Mouse (Mus musculus) liver, postnatal 0 days (tissue): ENCODE measurements around the gene Kdm1b. TPM values are rescaled to one million over a fixed set of nuclear protein-coding genes. Genes with fewer than 3 reads are reported as not detected.

Experiments used
- ATAC-seq: fragments of 200-750 bp; cut with Nextera tagmentation; 2 replicates; pipeline ENCODE4 v1.8.0; 2017; ENCODE audit warnings: mild to moderate bottlenecking, moderate library complexity
- DNase-seq: peaks from one replicate; pipeline ENCODE4 v3.0.0-alpha.2; 2016
- H3K27ac ChIP-seq: fragments of 300-500 bp; sonication (generic); 2 replicates; pipeline ENCODE4 v1.5.1; 2014; ENCODE audit warnings: antibody characterized with exemption, moderate library complexity, mild to moderate bottlenecking, low read depth
- H3K27me3 ChIP-seq: fragments of 300-500 bp; sonication (generic); 2 replicates; pipeline ENCODE4 v1.6.1; 2014; ENCODE audit warnings: low read length, control low read depth, mixed read lengths; ENCODE audit not compliant: insufficient read depth
- H3K36me3 ChIP-seq: fragments of 300-500 bp; sonication (generic); replicated peaks from 2 replicates; pipeline ENCODE4 v1.6.1; 2014; ENCODE audit warnings: mild to moderate bottlenecking, control low read depth, low read length, moderate library complexity, mixed read lengths; ENCODE audit not compliant: insufficient read depth
- H3K4me1 ChIP-seq: fragments of 300-500 bp; sonication (generic); 2 replicates; pipeline ENCODE4 v1.6.1; 2014; ENCODE audit warnings: antibody characterized with exemption, mild to moderate bottlenecking, control low read depth; ENCODE audit not compliant: insufficient read depth
- H3K4me2 ChIP-seq: fragments of 300-500 bp; sonication (generic); 2 replicates; pipeline ENCODE4 v1.6.1; 2014; ENCODE audit warnings: low read depth, mild to moderate bottlenecking, low read length, moderate library complexity, mixed read lengths
- H3K4me3 ChIP-seq: fragments of 300-500 bp; sonication (generic); 2 replicates; pipeline ENCODE4 v1.5.1; 2014; ENCODE audit warnings: low read depth, low read length
- H3K9ac ChIP-seq: fragments of 300-500 bp; sonication (generic); replicated peaks from 2 replicates; pipeline ENCODE4 v1.6.1; 2014; ENCODE audit warnings: mild to moderate bottlenecking, moderate library complexity
- H3K9me3 ChIP-seq: fragments of 300-500 bp; sonication (generic); 2 replicates; pipeline ENCODE4 v1.6.1; 2016; ENCODE audit warnings: mild to moderate bottlenecking, control low read depth, low read length, mixed read lengths
- CTCF ChIP-seq: sonication (generic); IDR thresholded peaks from 2 replicates; pipeline ENCODE4 v1.5.1; 2016; ENCODE audit warnings: antibody characterized with exemption, low read depth
- EP300 ChIP-seq: IDR thresholded peaks from 2 replicates; pipeline ENCODE4 v1.6.1; 2016; ENCODE audit warnings: antibody characterized with exemption, low read depth, mild to moderate bottlenecking
- WGBS: fragments of 180-500 bp; shearing (Covaris S2); extraction: QIAGEN DNeasy Blood & Tissue Kit; methylation state at CpG from one replicate; pipeline ENCODE4 v1.1.7; 2014; ENCODE audit not compliant: insufficient replicate concordance; 5-methylcytosine and 5-hydroxymethylcytosine counted together
- polyA plus RNA-seq: library from polyadenylated mRNA; unstranded; fragments of >200 nt; fragmentation: Nextera tagmentation; extraction: Ambion mirVana; gene quantifications from 2 replicates; pipeline ENCODE4 v1.2.1, GENCODE M21; 2015

Kdm1b gene
- polyA plus RNA-seq, 1 experiment from 2014 or later: 4.6 TPM

DNA sequence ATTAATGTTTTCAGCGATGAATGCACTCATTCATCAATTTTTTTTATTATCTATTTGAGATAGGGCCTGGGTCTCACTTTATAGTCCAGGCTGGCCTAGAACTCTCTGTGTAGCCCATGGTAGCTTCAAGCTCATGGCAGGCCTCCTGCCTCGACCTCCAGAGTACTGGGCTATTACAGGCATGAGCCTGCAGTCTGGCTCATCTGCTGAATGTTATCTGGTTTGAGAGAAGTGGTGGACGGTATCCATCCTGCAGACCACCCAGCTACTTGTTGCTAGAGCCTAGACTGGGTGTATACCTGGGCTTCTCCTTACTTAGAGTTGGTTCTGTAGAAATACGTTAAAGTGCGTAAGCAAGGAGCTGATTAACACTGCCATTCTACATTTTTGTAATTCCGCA, 23.7 kb downstream of the Kdm1b start:
- 84% methylated on average over 6 of the region's 6 CpGs for WGBS
- Histone ChIP-seq H3K9me3 (no peaks in the 10 kb centered on the region), H3K27me3 (no peaks in the 10 kb centered on the region), H3K4me2 (no peak overlapping the region), H3K9ac (no peak overlapping the region), H3K36me3 (peaks cover 17% of the 10 kb centered on the region; the same call in 1 of the 2 replicates), H3K4me3 (no peak overlapping the region), H3K27ac (no peak overlapping the region), H3K4me1 (no peaks in the 10 kb centered on the region)
- DNase-seq (peak; percentile 2), ATAC-seq (no peak)
- no peak for TF ChIP-seq EP300
- TF ChIP-seq CTCF: no peak

DNA sequence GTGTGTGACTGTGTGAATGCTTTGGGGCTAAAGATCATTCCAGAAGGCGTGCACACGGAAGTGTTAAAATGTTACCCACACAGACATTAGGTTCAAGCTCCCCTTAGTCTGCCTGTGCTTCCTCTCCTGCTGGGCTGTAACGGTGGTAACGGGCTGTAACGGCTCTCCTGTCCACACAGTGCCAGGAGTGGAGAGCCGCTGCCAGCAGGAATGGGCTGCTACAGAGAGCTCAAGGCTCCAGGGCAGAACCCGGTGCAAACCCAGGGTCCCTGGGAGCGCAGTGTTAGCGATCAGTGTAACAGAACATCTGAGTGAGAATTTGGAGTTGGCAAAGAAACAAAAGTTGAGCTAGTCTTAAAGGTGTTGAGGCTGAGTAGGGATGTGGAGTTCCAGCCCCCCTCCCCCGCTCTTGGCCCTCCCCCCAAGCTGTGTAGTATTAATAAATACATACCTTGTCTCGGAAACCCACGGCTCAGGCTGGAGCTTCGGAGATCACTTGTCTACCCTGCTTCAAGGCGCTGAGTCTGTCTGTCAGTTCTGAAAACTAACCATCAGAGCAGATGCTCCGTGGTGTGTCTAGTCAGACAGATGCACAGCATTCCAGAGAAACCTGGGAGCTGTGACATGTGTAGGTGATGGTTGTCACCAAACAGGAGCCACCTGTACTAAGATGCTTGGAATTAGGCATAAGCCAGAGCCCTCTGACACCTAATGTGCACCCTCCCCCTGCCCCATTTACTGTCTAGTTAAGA, 27.2 kb downstream of the Kdm1b start:
- H3K27me3 ChIP-seq: no peaks in the 10 kb centered on the region
- no peaks in the 10 kb centered on the region for H3K9me3 ChIP-seq
- ATAC-seq: no peak
- DNase-seq: peak; percentile 6
- H3K4me1 ChIP-seq: no peaks in the 10 kb centered on the region
- 90% methylated on average over 15 of the region's 15 CpGs for whole genome bisulfite sequencing
- H3K27ac ChIP-seq: no peak overlapping the region
- no peak for TF ChIP-seq EP300
- TF ChIP-seq CTCF: no peak
- no peak overlapping the region for H3K4me2 ChIP-seq
- H3K4me3 ChIP-seq: no peak overlapping the region
- H3K36me3 ChIP-seq: peaks cover 20% of the 10 kb centered on the region
- H3K9ac ChIP-seq: no peak overlapping the region

DNA sequence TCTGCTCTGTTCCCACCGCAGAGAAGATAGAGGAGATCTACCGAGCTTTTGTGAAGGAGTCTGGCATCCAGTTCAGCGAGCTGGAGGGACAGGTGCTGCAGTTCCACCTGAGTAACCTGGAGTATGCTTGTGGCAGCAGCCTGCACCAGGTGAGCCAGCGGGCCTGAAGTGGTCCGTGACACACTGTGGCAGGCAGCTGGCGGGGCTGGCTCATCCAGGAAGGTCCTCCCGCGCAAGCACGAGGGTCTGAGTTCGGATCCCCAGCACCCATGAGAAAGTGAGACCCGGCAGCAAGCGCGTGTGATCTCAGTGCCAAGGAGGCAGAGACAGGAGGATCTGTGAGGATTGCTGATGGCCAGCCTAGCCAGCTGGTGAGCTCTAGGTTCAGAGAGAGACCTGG, 28.6 kb downstream of the Kdm1b start:
- ATAC-seq (no peak), DNase-seq (peak; percentile 11)
- WGBS: 91% methylated on average over 13 of the region's 13 CpGs
- Histone ChIP-seq H3K9me3 (no peaks in the 10 kb centered on the region), H3K36me3 (peaks cover 16% of the 10 kb centered on the region), H3K9ac (no peak overlapping the region), H3K4me2 (no peak overlapping the region), H3K27me3 (no peaks in the 10 kb centered on the region), H3K27ac (no peak overlapping the region), H3K4me3 (no peak overlapping the region), H3K4me1 (no peaks in the 10 kb centered on the region)
- TF ChIP-seq EP300: no peak
- TF ChIP-seq CTCF: no peak

DNA sequence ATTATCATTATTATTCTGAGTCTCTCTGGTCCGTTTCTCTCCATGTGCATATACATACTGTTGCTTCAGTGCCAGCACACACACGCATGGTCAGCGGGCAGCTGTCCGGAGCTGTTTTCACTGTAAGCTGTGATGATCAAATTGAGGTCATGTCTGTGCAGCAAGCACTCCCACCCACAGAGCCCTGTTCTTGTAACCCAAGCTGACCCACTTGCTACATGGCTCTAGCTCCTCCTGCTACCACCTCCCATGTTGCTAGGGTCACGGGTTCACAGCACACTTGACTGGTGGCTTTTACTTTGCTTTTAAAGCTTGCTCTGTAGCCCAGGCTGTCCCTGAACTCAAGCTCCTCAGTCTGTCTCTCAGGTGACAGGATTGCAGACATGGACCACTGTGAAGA, 29.2 kb downstream of the Kdm1b start:
- H3K9me3 ChIP-seq: no peaks in the 10 kb centered on the region
- no peaks in the 10 kb centered on the region for H3K27me3 ChIP-seq
- H3K27ac ChIP-seq: no peak overlapping the region
- H3K4me2 ChIP-seq: no peak overlapping the region
- H3K4me3 ChIP-seq: no peak overlapping the region
- peaks cover 12% of the 10 kb centered on the region for H3K36me3 ChIP-seq
- no peaks in the 10 kb centered on the region for H3K4me1 ChIP-seq
- 86% methylated on average over 5 of the region's 5 CpGs for WGBS
- ATAC-seq: no peak
- DNase-seq: peak; percentile 8
- no peak overlapping the region for H3K9ac ChIP-seq
- no peak for TF ChIP-seq EP300
- no peak for TF ChIP-seq CTCF

DNA sequence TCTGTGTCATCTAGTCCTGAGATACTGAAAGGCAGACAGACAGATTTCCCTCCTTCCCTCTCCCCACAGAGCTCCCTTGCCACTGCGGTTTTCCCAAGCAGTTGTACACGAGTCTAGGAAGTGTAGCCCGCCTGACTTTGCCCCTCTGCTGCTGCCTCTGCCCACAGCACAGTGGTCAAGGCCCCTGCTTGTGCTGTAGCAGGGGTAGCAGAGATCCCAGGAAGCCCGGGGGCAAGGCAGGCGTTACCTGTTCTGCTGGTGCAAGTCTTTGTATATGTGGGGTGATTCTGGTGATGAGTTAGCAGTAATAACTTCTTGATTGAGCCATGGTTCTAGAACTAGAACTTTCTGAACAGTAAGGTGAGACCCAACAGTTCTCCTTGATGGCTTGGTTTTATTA, 32.9 kb downstream of the Kdm1b start:
- Histone ChIP-seq H3K4me3 (no peak overlapping the region), H3K36me3 (peaks cover 13% of the 10 kb centered on the region), H3K4me2 (no peak overlapping the region), H3K4me1 (peaks cover 8% of the 10 kb centered on the region; the same call in 1 of the 2 replicates), H3K9me3 (no peaks in the 10 kb centered on the region), H3K27me3 (no peaks in the 10 kb centered on the region), H3K27ac (no peak overlapping the region), H3K9ac (no peak overlapping the region)
- WGBS: 69% methylated on average over 5 of the region's 5 CpGs
- DNase-seq: no peak
- TF ChIP-seq CTCF (no peak), EP300 (no peak)
- no peak for ATAC-seq

DNA sequence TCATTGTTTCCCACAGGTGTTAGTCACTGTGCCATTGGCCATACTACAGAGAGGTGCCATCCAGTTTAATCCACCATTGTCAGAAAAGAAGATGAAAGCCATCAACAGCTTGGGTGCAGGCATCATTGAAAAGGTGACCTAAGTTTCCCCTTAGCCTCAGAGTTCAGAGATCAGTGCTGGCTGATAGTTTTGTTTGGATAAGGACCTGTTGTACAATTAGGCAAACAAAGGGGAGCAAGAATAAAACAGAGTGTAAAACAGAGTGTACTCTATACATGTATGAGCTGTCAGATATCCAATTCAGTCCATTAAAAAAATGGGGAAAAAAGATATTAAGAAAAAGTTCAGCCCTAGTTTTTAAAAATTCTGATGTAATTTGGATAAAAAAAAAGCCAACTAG, 34.1 kb downstream of the Kdm1b start:
- H3K27ac ChIP-seq: peak overlapping the region; percentile 89
- no peak overlapping the region for H3K9ac ChIP-seq
- peak; percentile 94 for ATAC-seq
- no peak overlapping the region for H3K4me3 ChIP-seq
- DNase-seq: no peak
- H3K36me3 ChIP-seq: peaks cover 18% of the 10 kb centered on the region
- H3K4me2 ChIP-seq: no peak overlapping the region
- H3K4me1 ChIP-seq: peaks cover 8% of the 10 kb centered on the region; the same call in 1 of the 2 replicates
- TF ChIP-seq CTCF: no peak
- TF ChIP-seq EP300: no peak
- no peaks in the 10 kb centered on the region for H3K9me3 ChIP-seq
- no peaks in the 10 kb centered on the region for H3K27me3 ChIP-seq
